Mouse (Mus musculus): ENCODE data around the gene Mycl. TPM values are rescaled to one million over a fixed set of nuclear protein-coding genes. Genes with fewer than 3 reads are reported as not detected.
"Not testable (repeated sequence)": the region's sequence is repeated elsewhere in the genome, so short reads cannot be mapped to it uniquely, and the experiment has no call there.

Mycl gene
- polyA plus RNA-seq, 1 experiment from 2014 or later = 14.2 TPM

DNA sequence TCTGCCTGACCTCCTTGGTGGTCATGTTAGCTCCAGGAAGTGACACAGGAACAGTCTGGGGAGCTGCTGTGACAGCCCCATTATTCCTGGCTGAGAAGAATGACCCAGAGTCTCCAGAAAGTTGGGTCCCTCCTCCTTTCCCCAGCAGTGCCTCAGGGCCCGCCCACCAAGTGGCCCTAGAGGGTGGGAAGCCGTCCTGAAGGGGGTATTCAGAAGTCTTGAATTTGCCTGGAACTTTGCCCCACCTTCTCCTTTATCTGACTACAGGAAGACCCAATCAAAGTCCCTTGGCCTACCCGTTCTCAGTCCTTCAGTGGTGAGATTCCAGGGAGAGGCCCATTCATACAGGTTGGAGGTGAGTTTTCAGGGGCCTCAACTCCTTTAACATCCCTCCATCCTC, 13.5 kb upstream of the Mycl start:
- TF ChIP-seq EP300 (optimal IDR thresholded peaks at IDR 0.05) (no peak), CTCF (IDR thresholded peaks at IDR 0.05; ENCODE audit: low read depth) (no peak)
- 39% methylated on average over 3 of the region's 3 CpGs for WGBS
- Histone ChIP-seq H3K4me2 (replicated peaks; ENCODE audit: low read depth) (no peak overlapping the region), H3K9me3 (ENCODE audit: control insufficient read depth, low read length) (no peaks in the 10 kb centered on the region), H3K27ac (replicated peaks) (peak overlapping the region; percentile 53), H3K4me1 (replicated peaks; ENCODE audit: control insufficient read depth, insufficient read depth) (peaks cover 2% of the 10 kb centered on the region; the same call in 1 of the 2 replicates), H3K36me3 (ENCODE audit: control insufficient read depth, insufficient read depth, low read length) (no peaks in the 10 kb centered on the region), H3K4me3 (ENCODE audit: low read depth, low read length) (no peak overlapping the region), H3K9ac (ENCODE audit: low read length) (no peak overlapping the region), H3K27me3 (ENCODE audit: control insufficient read depth, insufficient read depth, low read length) (peaks cover 3% of the 10 kb centered on the region; the same call in 1 of the 2 replicates)
- no peak for DNase-seq (ENCODE audit: low spot score)
- ATAC-seq (ENCODE audit: low FRiP score, low TSS enrichment) = no peak

GRCm38 (mm10) chr4:122982537-122982936, 12.9 kb upstream of the Mycl start:
- H3K9me3 ChIP-seq (ENCODE audit: control insufficient read depth, low read length) = no peaks in the 10 kb centered on the region
- no peaks in the 10 kb centered on the region for H3K36me3 ChIP-seq (ENCODE audit: control insufficient read depth, insufficient read depth, low read length)
- no peak overlapping the region for H3K4me2 ChIP-seq (replicated peaks; ENCODE audit: low read depth)
- H3K27ac ChIP-seq (replicated peaks) = no peak overlapping the region
- no peak overlapping the region for H3K9ac ChIP-seq (ENCODE audit: low read length)
- peaks cover 3% of the 10 kb centered on the region; the same call in 1 of the 2 replicates for H3K27me3 ChIP-seq (ENCODE audit: control insufficient read depth, insufficient read depth, low read length)
- TF ChIP-seq CTCF (IDR thresholded peaks at IDR 0.05; ENCODE audit: low read depth) (no peak), EP300 (optimal IDR thresholded peaks at IDR 0.05) (no peak)
- H3K4me3 ChIP-seq (ENCODE audit: low read depth, low read length) = no peak overlapping the region
- WGBS = 82% methylated on average over 3 of the region's 3 CpGs
- DNase-seq (ENCODE audit: low spot score) = no peak
- H3K4me1 ChIP-seq (replicated peaks; ENCODE audit: control insufficient read depth, insufficient read depth) = peaks cover 2% of the 10 kb centered on the region; the same call in 1 of the 2 replicates
- ATAC-seq (ENCODE audit: low FRiP score, low TSS enrichment) = no peak

DNA sequence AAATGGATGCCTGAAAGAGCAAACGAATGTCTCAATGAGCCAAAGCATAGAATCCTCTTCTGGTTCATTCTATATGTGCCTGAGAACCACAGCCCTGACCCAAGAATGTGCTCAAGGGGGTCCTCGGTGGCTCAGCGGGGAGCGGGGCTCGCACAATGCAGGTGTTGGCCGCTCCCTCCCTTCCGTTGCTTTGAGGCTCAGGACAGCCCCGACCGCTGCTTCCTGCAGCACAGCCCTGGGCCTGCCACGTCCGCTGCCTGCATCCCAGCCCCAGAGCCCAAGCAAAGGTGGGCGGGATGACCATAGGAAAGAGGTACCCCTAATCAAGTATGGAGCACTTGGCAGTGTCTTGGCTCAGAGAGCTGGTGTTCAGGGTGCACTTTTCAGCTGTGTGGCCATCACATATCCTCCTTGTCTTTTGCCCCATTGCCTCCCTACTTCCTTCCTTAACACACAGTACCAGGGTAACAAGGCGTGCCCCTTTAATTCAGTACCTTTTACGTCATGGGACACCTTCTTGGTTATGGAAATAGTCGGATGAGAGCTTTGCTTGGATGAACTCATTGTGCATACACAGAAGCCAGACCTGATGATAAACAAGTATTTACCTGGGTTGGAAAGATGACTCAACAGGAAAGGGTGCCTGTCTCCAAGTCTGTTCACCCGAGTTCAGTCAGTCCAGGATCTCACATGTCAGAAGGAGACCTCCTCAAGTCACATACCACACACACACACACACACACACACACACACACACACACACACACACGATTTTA, 11.8 kb upstream of the Mycl start:
- Histone ChIP-seq H3K4me2 (replicated peaks; ENCODE audit: low read depth) (peak overlapping the region; percentile 8; the same call in 1 of the 2 replicates), H3K27me3 (ENCODE audit: control insufficient read depth, insufficient read depth, low read length) (peaks cover 3% of the 10 kb centered on the region; the same call in 1 of the 2 replicates), H3K27ac (replicated peaks) (no peak overlapping the region), H3K4me1 (replicated peaks; ENCODE audit: control insufficient read depth, insufficient read depth) (peaks cover 2% of the 10 kb centered on the region; the same call in 1 of the 2 replicates), H3K9ac (ENCODE audit: low read length) (no peak overlapping the region), H3K9me3 (ENCODE audit: control insufficient read depth, low read length) (no peaks in the 10 kb centered on the region), H3K4me3 (ENCODE audit: low read depth, low read length) (no peak overlapping the region), H3K36me3 (ENCODE audit: control insufficient read depth, insufficient read depth, low read length) (no peaks in the 10 kb centered on the region)
- ATAC-seq (ENCODE audit: low FRiP score, low TSS enrichment) = peak; percentile 20; the same call in 1 of the 2 replicates
- no peak for TF ChIP-seq CTCF (IDR thresholded peaks at IDR 0.05; ENCODE audit: low read depth)
- TF ChIP-seq EP300 (optimal IDR thresholded peaks at IDR 0.05) = no peak
- 29% methylated on average over 17 of the region's 17 CpGs for WGBS
- DNase-seq (ENCODE audit: low spot score) = no peak

- H3K36me3 ChIP-seq (ENCODE audit: control insufficient read depth, insufficient read depth, low read length) = no peaks in the 10 kb centered on the region
- H3K4me3 ChIP-seq (ENCODE audit: low read depth, low read length) = no peak overlapping the region
- DNase-seq (ENCODE audit: low spot score) (peak; percentile 57), ATAC-seq (ENCODE audit: low FRiP score, low TSS enrichment) (peak; percentile 87)
- H3K4me1 ChIP-seq (replicated peaks; ENCODE audit: control insufficient read depth, insufficient read depth) = peaks cover 2% of the 10 kb centered on the region; the same call in 1 of the 2 replicates
- peaks cover 3% of the 10 kb centered on the region; the same call in 1 of the 2 replicates for H3K27me3 ChIP-seq (ENCODE audit: control insufficient read depth, insufficient read depth, low read length)
- H3K9me3 ChIP-seq (ENCODE audit: control insufficient read depth, low read length) = no peaks in the 10 kb centered on the region
- no peak overlapping the region for H3K27ac ChIP-seq (replicated peaks)
- TF ChIP-seq CTCF (IDR thresholded peaks at IDR 0.05; ENCODE audit: low read depth) (peak; percentile 98), EP300 (optimal IDR thresholded peaks at IDR 0.05) (no peak)
- WGBS = 16% methylated on average over 8 of the region's 8 CpGs
- H3K4me2 ChIP-seq (replicated peaks; ENCODE audit: low read depth) = no peak overlapping the region
- no peak overlapping the region for H3K9ac ChIP-seq (ENCODE audit: low read length)
These were observed 10.3 kb upstream of the Mycl start for GRCm38 (mm10) chr4:122985110-122985509.

DNA sequence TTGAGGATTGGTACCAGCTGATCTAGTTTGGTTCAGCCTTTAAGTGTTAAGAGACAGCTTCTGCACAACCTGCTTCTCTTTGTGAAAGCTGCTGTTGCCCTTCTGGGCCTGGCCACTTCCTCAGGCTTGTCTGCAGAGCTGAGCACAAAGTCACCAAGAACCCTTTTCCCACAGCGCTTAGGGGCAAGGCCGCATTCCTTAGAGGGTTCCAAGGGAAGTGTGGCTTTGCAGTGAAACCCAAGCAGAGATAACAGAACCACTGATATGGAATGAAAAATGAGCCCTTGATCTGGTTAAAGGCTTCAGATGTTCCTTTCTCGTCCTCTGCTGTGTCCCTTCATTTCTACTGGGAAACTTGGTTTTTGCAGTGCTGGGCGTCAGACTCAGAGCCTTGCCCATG, 8.0 kb upstream of the Mycl start:
- Histone ChIP-seq H3K4me3 (ENCODE audit: low read depth, low read length) (no peak overlapping the region), H3K27me3 (ENCODE audit: control insufficient read depth, insufficient read depth, low read length) (peaks cover 3% of the 10 kb centered on the region; the same call in 1 of the 2 replicates), H3K9ac (ENCODE audit: low read length) (no peak overlapping the region), H3K27ac (replicated peaks) (no peak overlapping the region), H3K4me1 (replicated peaks; ENCODE audit: control insufficient read depth, insufficient read depth) (no peaks in the 10 kb centered on the region), H3K9me3 (ENCODE audit: control insufficient read depth, low read length) (no peaks in the 10 kb centered on the region), H3K36me3 (ENCODE audit: control insufficient read depth, insufficient read depth, low read length) (no peaks in the 10 kb centered on the region), H3K4me2 (replicated peaks; ENCODE audit: low read depth) (no peak overlapping the region)
- 55% methylated on average over 4 of the region's 4 CpGs for WGBS
- TF ChIP-seq EP300 (optimal IDR thresholded peaks at IDR 0.05) (no peak), CTCF (IDR thresholded peaks at IDR 0.05; ENCODE audit: low read depth) (no peak)
- DNase-seq (ENCODE audit: low spot score) (no peak), ATAC-seq (ENCODE audit: low FRiP score, low TSS enrichment) (no peak)

- not testable (repeated sequence) for ATAC-seq (ENCODE audit: low FRiP score, low TSS enrichment)
These were observed 7.4 kb upstream of the Mycl start for GRCm38 (mm10) chr4:122988004-122988403.

More at GRCm38 (mm10) chr4:122988004-122988403, 7.4 kb upstream of the Mycl start:
- not testable (repeated sequence) for H3K9ac ChIP-seq (ENCODE audit: low read length); H3K4me2 ChIP-seq (replicated peaks; ENCODE audit: low read depth); H3K36me3 ChIP-seq (ENCODE audit: control insufficient read depth, insufficient read depth, low read length); H3K9me3 ChIP-seq (ENCODE audit: control insufficient read depth, low read length); H3K27ac ChIP-seq (replicated peaks); H3K4me1 ChIP-seq (replicated peaks; ENCODE audit: control insufficient read depth, insufficient read depth); H3K27me3 ChIP-seq (ENCODE audit: control insufficient read depth, insufficient read depth, low read length); H3K4me3 ChIP-seq (ENCODE audit: low read depth, low read length); DNase-seq (ENCODE audit: low spot score)
- TF ChIP-seq CTCF (IDR thresholded peaks at IDR 0.05; ENCODE audit: low read depth) = peak; percentile 70
- 61% methylated on average over 3 of the region's 3 CpGs for WGBS
